41 mouse cellular contexts compared by ENCODE assay signal in genomic region chr9:57617556-57618169, GRCm38 (mm10). TPM values are rescaled to one million over a fixed set of nuclear protein-coding genes. Genes with fewer than 3 reads are reported as not detected.
DNase-seq lines count a peak whose midpoint lies in the region; ATAC-seq and TF ChIP-seq lines count a peak whose summit lies in the region.
"Had no signal": no experiment of that assay in that cellular context is flagged by ENCODE, and none has a peak within 500 bp of the region (broad histone marks: within the 10 kb centered on the region; RNA-seq: fewer than 3 reads in every experiment).

No protein-coding gene starts in this region.

- no peak for ATAC-seq in liver, embryonic 13.5 days (ENCODE audit: low read depth)
- no peak for ATAC-seq in liver, embryonic 12.5 days
- peak; percentile 48 to 52; a peak in 2 of 4 replicates for ATAC-seq in hematopoietic stem cell, adult 5-6 weeks (replicated peaks in 1 of 2; ENCODE audit: insufficient read depth in 1 of 2, low FRiP score in 2 of 2, low TSS enrichment in 1 of 2, low read depth in 1 of 2, poor library complexity in 2 of 2, severe bottlenecking in 2 of 2)
- no peak for ATAC-seq in intestine, embryonic 16.5 days
- ATAC-seq: activated CD4-positive, CD25-positive, alpha-beta regulatory T cell, adult 4 months; forebrain, postnatal 0 days; inflammation-experienced regulatory T-cells, adult 6 months; liver, postnatal 0 days; midbrain, embryonic 16.5 days had no signal

- H3K4me2 ChIP-seq in liver, embryonic 13.5 days = no peak overlapping the region
- no peak overlapping the region for H3K4me2 ChIP-seq in liver, embryonic 12.5 days
- no peak overlapping the region for H3K4me2 ChIP-seq in intestine, embryonic 16.5 days (ENCODE audit: low read depth, low read length)
- H3K4me2 ChIP-seq: embryonic facial prominence, embryonic 13.5 days; heart, embryonic 11.5 days; hindbrain, embryonic 15.5 days; kidney, embryonic 15.5 days; limb, embryonic 12.5 days; midbrain, embryonic 11.5 days; neural tube, embryonic 12.5 days; stomach, embryonic 15.5 days had no signal

- H3K4me1 ChIP-seq in liver, embryonic 13.5 days (replicated peaks) = peaks cover 7% of the 10 kb centered on the region
- peaks cover 7% of the 10 kb centered on the region for H3K4me1 ChIP-seq in liver, embryonic 12.5 days
- H3K4me1 ChIP-seq in thymus, adult 2 months (replicated peaks; ENCODE audit: control insufficient read depth, insufficient read depth, low read length) = peaks cover 14% of the 10 kb centered on the region
- no peaks in the 10 kb centered on the region for H3K4me1 ChIP-seq in intestine, embryonic 16.5 days (ENCODE audit: control insufficient read depth, insufficient read depth, low read length)
- H3K4me1 ChIP-seq: embryonic facial prominence, embryonic 13.5 days; forebrain, embryonic 10.5 days; hindbrain, embryonic 15.5 days; kidney, embryonic 15.5 days; limb, embryonic 12.5 days; neural tube, embryonic 12.5 days; stomach, embryonic 15.5 days had no signal

- no peak overlapping the region for H3K4me3 ChIP-seq in liver, embryonic 13.5 days (replicated peaks)
- H3K4me3 ChIP-seq in liver, embryonic 12.5 days = no peak overlapping the region
- H3K4me3 ChIP-seq in thymus, adult 2 months (ENCODE audit: control insufficient read depth, insufficient read depth, low read length) = no peak overlapping the region
- no peak overlapping the region for H3K4me3 ChIP-seq in intestine, embryonic 16.5 days (ENCODE audit: low read length)
- H3K4me3 ChIP-seq: embryonic facial prominence, embryonic 13.5 days; forebrain, embryonic 10.5 days; hindbrain, embryonic 15.5 days; kidney, embryonic 15.5 days; layer of hippocampus, adult 2 months; left cerebral cortex, adult 2 months; limb, embryonic 12.5 days; neural tube, embryonic 12.5 days; stomach, embryonic 15.5 days had no signal

- no peak for DNase-seq in liver, embryonic 13.5 days
- DNase-seq in thymus, postnatal 4 days = peak; percentile 38
- DNase-seq in thymus, adult 2 months = no peak
- DNase-seq in kidney, postnatal 36 days = no peak
- DNase-seq: adrenal gland, adult 2 months; adrenal gland, postnatal 36 days; cerebellum, adult 18-20 months; forebrain, postnatal 0 days; gastrocnemius, postnatal 10 days; heart, adult 18-20 months; heart, postnatal 4 days; kidney, adult 18-20 months; kidney, postnatal 25 days; liver, postnatal 0 days; right cerebral cortex, postnatal 25 days; thymus, postnatal 36 days had no signal

- TF ChIP-seq CTCF in thymus, adult 2 months (IDR thresholded peaks at IDR 0.05; ENCODE audit: borderline replicate concordance, control insufficient read depth, extremely low read depth, insufficient read depth, low read length, poor library complexity) = no peak

- 43% methylated on average over 8 of the region's 8 CpGs for WGBS in liver, embryonic 13.5 days (ENCODE audit: insufficient replicate concordance)
- WGBS in liver, embryonic 12.5 days (ENCODE audit: insufficient replicate concordance) = 54% methylated on average over 8 of the region's 8 CpGs
- WGBS in thymus, adult 2 months = 43% methylated on average over 8 of the region's 8 CpGs
- WGBS in intestine, embryonic 16.5 days = 65% methylated on average over 8 of the region's 8 CpGs

- H3K9ac ChIP-seq in liver, embryonic 13.5 days = peak overlapping the region; percentile 22; the same call in 1 of the 2 replicates
- no peak overlapping the region for H3K9ac ChIP-seq in liver, embryonic 12.5 days
- no peak overlapping the region for H3K9ac ChIP-seq in intestine, embryonic 16.5 days (ENCODE audit: low read depth, low read length)
- H3K9ac ChIP-seq: embryonic facial prominence, embryonic 13.5 days; forebrain, postnatal 0 days; hindbrain, embryonic 15.5 days; kidney, embryonic 15.5 days; limb, embryonic 12.5 days; liver, postnatal 0 days; neural tube, embryonic 12.5 days; stomach, embryonic 15.5 days had no signal

- 0 out of 2 replicates have a peak, but pooled peaks cover 6% of the 10 kb centered on the region for H3K27me3 ChIP-seq in liver, embryonic 13.5 days
- H3K27me3 ChIP-seq in liver, embryonic 12.5 days (replicated peaks) = peaks cover 23% of the 10 kb centered on the region
- no peaks in the 10 kb centered on the region for H3K27me3 ChIP-seq in thymus, adult 2 months (ENCODE audit: control insufficient read depth, insufficient read depth, low read length)
- H3K27me3 ChIP-seq in intestine, embryonic 16.5 days (replicated peaks; ENCODE audit: control insufficient read depth, insufficient read depth, low read length) = no peaks in the 10 kb centered on the region
- H3K27me3 ChIP-seq: embryonic facial prominence, embryonic 13.5 days; hindbrain, embryonic 15.5 days; kidney, embryonic 15.5 days; limb, embryonic 12.5 days; stomach, embryonic 15.5 days had no signal

- H3K9me3 ChIP-seq in liver, embryonic 13.5 days (replicated peaks) = no peaks in the 10 kb centered on the region
- no peaks in the 10 kb centered on the region for H3K9me3 ChIP-seq in liver, embryonic 12.5 days (replicated peaks)
- no peaks in the 10 kb centered on the region for H3K9me3 ChIP-seq in intestine, embryonic 16.5 days (ENCODE audit: control insufficient read depth, low read length)
- H3K9me3 ChIP-seq: embryonic facial prominence, embryonic 13.5 days; forebrain, embryonic 10.5 days; hindbrain, embryonic 15.5 days; kidney, embryonic 15.5 days; limb, embryonic 12.5 days; neural tube, embryonic 12.5 days; stomach, embryonic 15.5 days had no signal

- H3K36me3 ChIP-seq in liver, embryonic 13.5 days = no peaks in the 10 kb centered on the region
- no peaks in the 10 kb centered on the region for H3K36me3 ChIP-seq in liver, embryonic 12.5 days
- no peaks in the 10 kb centered on the region for H3K36me3 ChIP-seq in thymus, adult 2 months (ENCODE audit: control insufficient read depth, insufficient read depth, low read length)
- H3K36me3 ChIP-seq in intestine, embryonic 16.5 days (ENCODE audit: control insufficient read depth, insufficient read depth, low read length) = no peaks in the 10 kb centered on the region
- H3K36me3 ChIP-seq: embryonic facial prominence, embryonic 13.5 days; forebrain, embryonic 10.5 days; hindbrain, embryonic 15.5 days; kidney, embryonic 15.5 days; limb, embryonic 12.5 days; neural tube, embryonic 12.5 days; stomach, embryonic 15.5 days had no signal

- TF ChIP-seq POLR2A in thymus, adult 2 months (IDR thresholded peaks at IDR 0.05; ENCODE audit: control insufficient read depth, extremely low read depth, insufficient read depth, low read length, poor library complexity) = no peak

- no peak overlapping the region for H3K27ac ChIP-seq in liver, embryonic 13.5 days
- H3K27ac ChIP-seq in liver, embryonic 12.5 days = no peak overlapping the region
- no peak overlapping the region for H3K27ac ChIP-seq in thymus, adult 2 months (ENCODE audit: control insufficient read depth, insufficient read depth, low read length)
- no peak overlapping the region for H3K27ac ChIP-seq in intestine, embryonic 16.5 days (ENCODE audit: low read length)
- H3K27ac ChIP-seq: embryonic facial prominence, embryonic 13.5 days; forebrain, embryonic 10.5 days; hindbrain, embryonic 15.5 days; kidney, embryonic 15.5 days; layer of hippocampus, adult 2 months; left cerebral cortex, adult 2 months; limb, embryonic 12.5 days; macrophage; neural tube, embryonic 12.5 days; stomach, embryonic 15.5 days had no signal

RNA-seq across cellular contexts. Expression of gene Lman1l, which starts 2.9 kb away (rescaled TPM):
- 0.06 TPM in 1 of 2 replicates, not detected in the other for polyA plus RNA-seq in liver, embryonic 13.5 days (2015; fragmentation: Nextera tagmentation; extraction: Ambion mirVana)
- polyA plus RNA-seq in liver, embryonic 12.5 days (2016; fragmentation: Nextera tagmentation; extraction: Ambion mirVana) = not detected in 2 replicates
- 0.20 and 0.26 TPM in 2 replicates for polyA plus RNA-seq in thymus, adult 2 months (2012; rRNA removed)
- not detected in 2 replicates for total RNA-seq in hematopoietic stem cell, adult 5-6 weeks (2017)
- polyA plus RNA-seq in intestine, embryonic 16.5 days (2015; fragmentation: Nextera tagmentation; extraction: Ambion mirVana) = not detected in 2 replicates
- total RNA-seq: adrenal gland, adult 2 months; adrenal gland, postnatal 36 days; CH12.LX; forebrain, postnatal 0 days; gastrocnemius, postnatal 10 days; heart, postnatal 4 days; layer of hippocampus, adult 2 months; layer of hippocampus, postnatal 14 days; left cerebral cortex, adult 2 months; left cerebral cortex, postnatal 25 days; liver, adult 2 months had no signal
- polyA plus RNA-seq: activated CD4-positive, CD25-positive, alpha-beta regulatory T cell, adult 4 months; adrenal gland, adult 2 months; embryonic facial prominence, embryonic 13.5 days; forebrain, embryonic 10.5 days; forebrain, postnatal 0 days; heart, embryonic 11.5 days; heart, embryonic 16.5 days; hindbrain, embryonic 15.5 days; kidney, embryonic 15.5 days; limb, embryonic 12.5 days; liver, adult 2 months; liver, postnatal 0 days; lung, embryonic 16.5 days; macrophage; midbrain, embryonic 16.5 days; neural tube, embryonic 12.5 days; stomach, embryonic 15.5 days had no signal

RNA-seq across cellular contexts. Expression of gene Cplx3, which starts 11.6 kb away (rescaled TPM):
- polyA plus RNA-seq in liver, embryonic 13.5 days (2015; fragmentation: Nextera tagmentation; extraction: Ambion mirVana) = not detected in 2 replicates
- not detected in 2 replicates for polyA plus RNA-seq in liver, embryonic 12.5 days (2016; fragmentation: Nextera tagmentation; extraction: Ambion mirVana)
- 0.04 and 0.34 TPM in 2 replicates for polyA plus RNA-seq in thymus, adult 2 months (2012; rRNA removed)
- 0.15 TPM in 1 of 2 replicates, not detected in the other for total RNA-seq in hematopoietic stem cell, adult 5-6 weeks (2017)
- polyA plus RNA-seq in intestine, embryonic 16.5 days (2015; fragmentation: Nextera tagmentation; extraction: Ambion mirVana) = not detected in 2 replicates
- total RNA-seq: adrenal gland, adult 2 months; adrenal gland, postnatal 36 days; CH12.LX; ES-E14; gastrocnemius, postnatal 10 days; heart, adult 18-20 months; heart, postnatal 4 days; liver, adult 2 months had no signal
- polyA plus RNA-seq: activated CD4-positive, CD25-positive, alpha-beta regulatory T cell, adult 4 months; adrenal gland, adult 2 months; embryonic facial prominence, embryonic 13.5 days; heart, embryonic 11.5 days; heart, embryonic 16.5 days; inflammation-experienced regulatory T-cells, adult 6 months; kidney, embryonic 15.5 days; limb, embryonic 12.5 days; liver, adult 2 months; liver, postnatal 0 days; lung, embryonic 16.5 days; macrophage; neural tube, embryonic 12.5 days; stomach, embryonic 15.5 days had no signal

RNA-seq across cellular contexts. Expression of gene Ulk3, which starts 28.4 kb away (rescaled TPM):
- polyA plus RNA-seq in liver, embryonic 13.5 days (2015; fragmentation: Nextera tagmentation; extraction: Ambion mirVana) = 3.6 and 3.7 TPM in 2 replicates
- polyA plus RNA-seq in liver, embryonic 12.5 days (2016; fragmentation: Nextera tagmentation; extraction: Ambion mirVana) = 6.4 and 9.0 TPM in 2 replicates
- 65.7 and 71.9 TPM in 2 replicates for polyA plus RNA-seq in thymus, adult 2 months (2012; rRNA removed)
- 2.8 and 5.0 TPM in 2 replicates for total RNA-seq in hematopoietic stem cell, adult 5-6 weeks (2017)
- 18.0 and 19.0 TPM in 2 replicates for polyA plus RNA-seq in intestine, embryonic 16.5 days (2015; fragmentation: Nextera tagmentation; extraction: Ambion mirVana)

RNA-seq across cellular contexts. Expression of gene Csk, which starts 35.8 kb away (rescaled TPM):
- polyA plus RNA-seq in liver, embryonic 13.5 days (2015; fragmentation: Nextera tagmentation; extraction: Ambion mirVana) = 20.7 and 21.7 TPM in 2 replicates
- polyA plus RNA-seq in liver, embryonic 12.5 days (2016; fragmentation: Nextera tagmentation; extraction: Ambion mirVana) = 27.0 and 27.8 TPM in 2 replicates
- 245 and 301 TPM in 2 replicates for polyA plus RNA-seq in thymus, adult 2 months (2012; rRNA removed)
- 166 and 212 TPM in 2 replicates for total RNA-seq in hematopoietic stem cell, adult 5-6 weeks (2017)
- 35.9 and 36.6 TPM in 2 replicates for polyA plus RNA-seq in intestine, embryonic 16.5 days (2015; fragmentation: Nextera tagmentation; extraction: Ambion mirVana)

RNA-seq across cellular contexts. Expression of gene Scamp2, which starts 56.9 kb away (rescaled TPM):
- polyA plus RNA-seq in liver, embryonic 13.5 days (2015; fragmentation: Nextera tagmentation; extraction: Ambion mirVana) = 26.9 and 27.6 TPM in 2 replicates
- 32.5 and 33.2 TPM in 2 replicates for polyA plus RNA-seq in liver, embryonic 12.5 days (2016; fragmentation: Nextera tagmentation; extraction: Ambion mirVana)
- 117 and 134 TPM in 2 replicates for polyA plus RNA-seq in thymus, adult 2 months (2012; rRNA removed)
- total RNA-seq in hematopoietic stem cell, adult 5-6 weeks (2017) = 15.3 and 25.0 TPM in 2 replicates
- polyA plus RNA-seq in intestine, embryonic 16.5 days (2015; fragmentation: Nextera tagmentation; extraction: Ambion mirVana) = 95.7 and 97.2 TPM in 2 replicates

Comparison
In these comparisons a context has a peak if more than half of its experiments do, and no peak if none do; other contexts are left out.
1. ATAC-seq: peak in hematopoietic stem cell, adult 5-6 weeks (2 of 2); none in liver, embryonic 13.5 days (single experiment), liver, embryonic 12.5 days (single experiment) and intestine, embryonic 16.5 days (single experiment).